Mouse (Mus musculus): ENCODE data around the gene Rbm24. TPM values are rescaled to one million over a fixed set of nuclear protein-coding genes. Genes with fewer than 3 reads are reported as not detected.

Gene Rbm24
- total RNA-seq (2021) = 100 to 1,000 TPM; 176 to 207 TPM
- long read RNA-seq, experiment 1, transcript Rbm24-201 (4 exons, 3,086 nt) = major isoform, 238 of 339 reads
- long read RNA-seq, experiment 1, partial matches to known transcripts = 51 of 339 reads
- long read RNA-seq, experiment 1, other reads (novel, unspliced or antisense) = 47 of 339 reads
- long read RNA-seq, experiment 2, transcript Rbm24-201 (4 exons, 3,086 nt) = major isoform, 217 of 289 reads
- long read RNA-seq, experiment 2, transcript Rbm24-203 (3 exons, 391 nt) = minor isoform, 6 of 289 reads
- long read RNA-seq, experiment 2, partial matches to known transcripts = 7 of 289 reads
- long read RNA-seq, experiment 2, other reads (novel, unspliced or antisense) = 57 of 289 reads

DNA sequence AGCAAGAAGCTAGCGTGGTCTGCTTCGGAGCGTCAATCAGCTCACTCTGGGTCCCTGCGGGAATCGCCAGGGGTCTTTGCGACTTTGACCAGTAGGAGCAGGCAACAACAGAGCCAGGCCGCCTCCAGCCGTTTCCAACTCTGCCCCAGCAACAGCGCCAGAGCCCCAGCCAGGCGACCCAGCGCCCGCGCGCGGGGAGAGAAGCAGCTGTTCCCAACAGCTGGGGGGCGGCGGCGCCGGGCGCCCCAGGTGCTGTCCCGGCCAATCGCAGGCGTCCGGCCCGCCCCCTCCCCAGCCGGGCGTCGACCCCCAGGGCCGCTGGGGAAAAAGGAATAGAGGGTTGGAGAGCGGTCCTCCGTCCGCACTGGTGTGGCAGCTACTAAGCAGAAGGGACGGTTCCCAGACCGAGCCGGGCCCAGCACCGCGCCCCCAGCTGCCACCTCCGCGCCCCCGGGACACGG, at the start of gene Rbm24:
TSS of gene Rbm24 (plus strand) at position 294 of the 461 bp plus-strand sequence.
- DNase-seq (ENCODE audit: low spot score) = peak; percentile 74

DNA sequence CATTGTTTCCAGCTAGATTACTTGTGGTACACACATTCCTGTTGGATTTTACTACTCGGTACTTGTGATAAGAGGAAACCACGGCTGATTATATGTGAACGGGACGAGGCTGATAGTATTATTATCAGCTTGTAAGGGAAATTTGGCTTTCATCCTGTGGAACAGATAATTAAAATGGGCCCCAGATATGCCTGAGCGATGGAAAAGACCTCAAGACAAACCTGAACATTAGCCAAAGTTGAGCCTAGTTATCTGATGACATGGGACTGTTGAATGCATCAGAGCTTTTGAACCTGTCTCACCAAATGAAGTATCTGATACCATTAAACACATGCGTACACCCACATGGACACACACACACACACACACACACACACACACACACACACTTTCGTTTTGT, 45.4 kb upstream of the Rbm24 start:
- DNase-seq (ENCODE audit: low spot score) = no peak

DNA sequence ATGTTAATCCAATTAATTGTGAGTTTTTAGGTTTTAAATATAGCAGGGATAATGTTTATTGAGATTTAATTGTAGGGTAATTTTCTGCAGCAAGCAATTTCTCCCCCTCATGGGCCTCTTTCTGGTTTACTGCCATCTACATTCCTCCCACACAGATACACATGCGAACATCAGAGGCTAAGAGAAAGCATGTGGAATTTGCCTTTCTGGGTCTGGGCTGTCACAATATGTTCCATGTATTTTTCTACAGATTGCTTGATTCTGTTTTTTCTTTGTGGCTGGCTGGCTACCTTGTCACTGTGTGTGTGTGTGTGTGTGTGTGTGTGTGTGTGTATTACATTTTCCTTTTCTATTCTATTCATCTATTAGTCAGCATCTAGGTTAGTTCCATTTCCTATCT, 42.9 kb upstream of the Rbm24 start:
- DNase-seq (ENCODE audit: low spot score) = no peak

DNA sequence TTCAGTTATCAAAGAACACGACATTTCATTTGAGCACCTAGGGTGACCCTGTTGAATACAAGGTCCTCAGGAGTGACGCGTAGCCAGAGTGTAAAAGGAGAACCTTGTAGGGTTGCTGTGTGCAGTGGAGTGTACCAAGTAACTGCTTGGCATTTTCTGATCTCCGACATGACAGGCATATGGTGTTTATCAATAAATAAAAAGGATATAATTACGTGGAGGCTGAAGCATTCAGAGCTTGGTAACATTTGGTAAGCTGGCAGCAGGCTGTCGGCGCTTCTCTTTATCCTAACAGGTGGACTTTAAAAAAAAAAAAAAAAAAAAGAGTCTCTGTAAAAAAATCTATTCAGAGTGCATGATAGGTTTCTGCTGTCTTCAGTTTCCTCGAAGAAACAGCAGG, 30.8 kb upstream of the Rbm24 start:
- DNase-seq (ENCODE audit: low spot score) = no peak

DNA sequence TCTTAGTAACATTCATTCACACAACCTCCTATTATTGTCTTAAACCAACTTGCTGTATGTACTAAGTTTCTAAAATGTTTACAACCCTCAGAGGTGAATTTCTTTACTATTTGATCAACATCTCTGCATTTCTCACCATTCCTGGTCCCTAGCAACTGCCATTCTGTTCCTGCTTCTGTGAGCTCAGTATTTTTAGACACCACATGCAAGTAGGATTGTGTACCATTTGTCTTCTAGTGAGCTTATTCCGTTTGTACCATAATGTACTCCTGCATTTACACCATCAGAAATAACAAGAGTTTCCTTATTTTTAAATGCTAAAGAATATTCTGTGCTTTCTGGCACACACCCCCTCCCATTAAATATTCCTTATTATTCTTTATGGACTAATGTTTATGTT, 26.6 kb upstream of the Rbm24 start:
- no peak for DNase-seq (ENCODE audit: low spot score)

DNA sequence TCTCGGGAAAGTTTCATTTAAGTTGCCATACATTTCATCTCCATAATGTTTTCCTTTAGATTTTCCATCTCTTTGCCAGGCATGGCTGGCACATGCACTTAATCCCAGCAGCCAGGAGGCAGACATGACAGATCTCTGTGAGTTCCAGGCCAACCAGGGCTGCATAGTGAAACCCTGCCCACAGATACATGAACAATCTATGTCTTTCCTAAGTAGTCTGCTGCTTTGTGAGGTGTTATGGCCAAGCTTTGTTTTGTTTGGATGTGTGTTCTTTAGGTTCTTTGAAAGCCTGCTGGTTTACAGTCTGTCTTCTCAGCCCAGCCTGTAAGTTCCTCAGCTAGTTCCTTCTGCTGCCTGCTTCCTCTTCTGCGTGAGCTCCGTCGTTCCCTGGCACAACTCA, 25.3 kb upstream of the Rbm24 start:
- no peak for DNase-seq (ENCODE audit: low spot score)

DNA sequence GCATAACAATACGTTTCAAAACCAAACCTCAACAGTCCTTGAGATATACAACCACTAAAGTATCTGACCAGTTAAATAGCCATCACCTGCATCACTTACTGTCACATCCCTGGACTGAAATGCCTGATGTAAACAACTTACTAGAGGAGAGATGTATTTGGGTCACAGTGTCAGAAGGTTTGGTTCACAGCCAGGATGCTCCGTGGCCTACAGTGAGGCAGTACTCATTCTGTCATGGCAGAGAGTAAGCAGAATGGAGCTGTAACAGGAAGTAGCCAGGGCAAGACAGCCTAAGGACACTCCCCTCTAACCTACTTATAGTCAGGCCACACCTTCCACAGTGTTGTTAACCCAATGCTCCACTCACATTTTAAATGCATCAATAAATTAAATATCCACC, 24.3 kb upstream of the Rbm24 start:
- no peak for DNase-seq (ENCODE audit: low spot score)

DNA sequence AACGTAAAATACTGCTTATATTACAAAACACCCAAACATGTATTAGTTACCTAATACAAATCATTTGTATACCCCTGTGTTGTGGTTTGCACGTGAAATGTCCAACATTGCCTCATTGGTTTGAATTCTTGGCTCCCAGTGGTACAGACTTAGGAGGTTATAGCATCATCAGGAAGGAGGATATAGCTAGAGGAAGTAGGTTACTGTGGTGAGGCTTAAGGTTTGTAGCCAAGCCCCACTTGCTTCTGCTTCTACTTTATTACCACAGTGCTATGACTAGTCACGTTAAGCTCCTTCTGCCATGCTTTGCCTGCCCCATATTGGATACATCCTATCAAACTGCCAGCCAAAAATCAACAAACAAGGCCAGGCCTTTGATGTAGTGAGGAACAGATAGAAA, 21.0 kb upstream of the Rbm24 start:
- no peak for DNase-seq (ENCODE audit: low spot score)

DNA sequence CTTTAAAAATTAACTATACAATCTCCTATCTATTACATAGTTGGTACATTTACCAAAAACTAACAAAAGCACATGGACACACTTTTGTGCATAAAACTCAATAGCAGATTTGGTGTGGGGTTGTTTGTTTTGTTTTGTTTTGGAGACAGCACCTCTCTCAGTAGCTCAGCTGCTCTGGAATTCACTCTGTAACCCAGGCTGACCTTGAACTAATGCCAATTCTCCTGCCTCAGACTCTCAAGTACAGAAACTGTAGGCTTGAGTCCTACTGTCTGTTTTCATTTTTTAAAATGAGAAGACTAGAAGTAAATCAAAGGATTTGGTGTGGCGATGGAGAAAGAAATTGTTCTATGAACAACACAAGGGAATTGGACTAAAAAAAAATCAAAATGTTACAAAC, 11.1 kb upstream of the Rbm24 start:
- no peak for DNase-seq (ENCODE audit: low spot score)

DNA sequence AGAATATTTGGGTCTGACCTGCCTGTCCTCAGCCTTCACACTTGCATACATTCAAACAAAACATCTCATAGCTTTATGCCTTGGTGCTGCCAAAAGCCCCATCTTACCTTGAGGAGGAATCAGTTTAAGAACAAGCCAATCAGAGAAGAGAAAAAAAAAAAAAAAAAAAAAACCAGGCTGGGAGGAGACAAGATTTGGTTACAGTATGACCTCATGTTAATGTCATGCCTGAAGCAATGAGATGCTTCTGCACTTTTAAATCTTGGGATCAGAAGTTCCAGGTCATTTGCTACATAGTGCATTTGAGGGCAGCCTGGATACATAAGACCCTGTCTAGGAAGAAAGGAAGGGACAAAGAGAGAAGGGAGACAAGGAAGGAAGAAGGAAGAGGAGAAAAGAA, 6.0 kb upstream of the Rbm24 start:
- no peak for DNase-seq (ENCODE audit: low spot score)

DNA sequence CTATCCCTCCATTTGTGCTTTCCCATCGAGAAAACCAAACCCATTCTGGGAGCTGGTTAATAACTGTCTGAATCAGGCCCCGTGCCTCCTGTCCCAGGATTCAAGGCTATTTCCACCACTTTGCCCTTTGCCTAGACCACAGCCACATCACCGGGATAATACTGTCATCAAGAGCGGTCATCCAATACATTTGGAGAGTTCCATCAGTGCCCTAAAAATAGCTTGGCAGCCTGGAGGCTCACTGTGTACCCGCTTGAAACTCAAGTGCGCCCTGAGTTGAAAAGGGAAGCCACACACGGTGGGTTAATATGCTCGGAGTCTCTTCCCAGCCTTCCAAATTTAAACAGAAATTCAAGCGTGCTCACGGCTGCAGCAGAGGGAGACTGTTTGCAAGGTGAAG, 4.6 kb upstream of the Rbm24 start:
- peak; percentile 82 for DNase-seq (ENCODE audit: low spot score)

DNA sequence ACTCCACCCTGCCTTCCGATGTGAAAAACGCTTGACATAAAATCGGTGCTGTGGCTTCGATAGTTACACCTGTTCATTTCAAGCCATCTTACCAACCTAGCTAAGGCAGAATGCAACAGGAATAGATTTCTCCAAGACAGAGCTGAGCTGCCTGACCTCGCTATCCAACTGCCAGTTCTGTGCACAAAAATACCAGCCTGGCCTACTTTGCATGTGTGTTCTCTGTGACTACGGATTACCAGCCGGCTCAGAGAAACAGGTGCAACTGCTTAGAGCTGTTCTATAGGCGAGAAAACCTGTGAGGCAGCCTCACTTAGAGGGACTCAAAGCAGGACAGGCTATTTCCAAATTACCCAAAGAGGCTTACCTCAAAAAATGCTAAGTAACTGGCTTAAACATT, 4.2 kb upstream of the Rbm24 start:
- DNase-seq (ENCODE audit: low spot score) = no peak

DNA sequence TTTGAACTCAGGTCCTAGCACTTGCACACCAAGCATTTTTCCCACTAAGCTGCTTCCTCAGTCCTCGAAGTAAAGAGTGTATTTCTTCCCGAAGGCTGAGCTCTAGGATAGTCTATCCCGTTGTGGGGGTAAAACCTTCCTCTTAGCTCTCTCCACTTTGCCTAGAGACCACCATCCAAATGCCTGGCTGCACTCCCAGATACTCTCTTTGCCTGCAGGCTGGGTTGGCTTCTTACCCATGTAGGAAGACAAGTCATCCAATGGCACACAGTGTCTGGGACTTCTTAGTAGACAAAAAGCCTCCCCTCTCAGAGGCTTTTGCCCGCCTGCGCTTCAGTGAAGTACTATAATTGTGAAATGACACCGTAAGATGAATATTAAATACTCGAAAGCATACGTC, 2.2 kb upstream of the Rbm24 start:
- no peak for DNase-seq (ENCODE audit: low spot score)

DNA sequence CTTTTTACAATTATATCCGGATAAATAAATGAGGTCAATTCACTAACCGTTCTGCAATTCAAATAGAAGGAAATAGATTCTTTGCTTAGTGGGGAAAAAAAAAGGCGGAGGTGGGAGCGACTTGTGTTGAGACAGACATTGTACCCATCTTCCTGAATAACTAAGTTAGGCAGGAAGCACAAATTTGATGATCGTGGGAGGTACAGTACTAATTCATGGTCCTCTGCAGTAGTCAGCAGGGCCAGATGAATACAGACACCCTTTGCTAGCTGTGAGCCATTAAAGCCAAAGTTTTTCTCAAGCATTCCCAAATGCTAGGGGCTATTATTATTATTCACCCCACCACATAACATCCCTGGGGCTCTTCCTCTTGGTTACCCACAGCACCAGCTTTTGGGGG, 640 bp upstream of the Rbm24 start:
- no peak for DNase-seq (ENCODE audit: low spot score)

DNA sequence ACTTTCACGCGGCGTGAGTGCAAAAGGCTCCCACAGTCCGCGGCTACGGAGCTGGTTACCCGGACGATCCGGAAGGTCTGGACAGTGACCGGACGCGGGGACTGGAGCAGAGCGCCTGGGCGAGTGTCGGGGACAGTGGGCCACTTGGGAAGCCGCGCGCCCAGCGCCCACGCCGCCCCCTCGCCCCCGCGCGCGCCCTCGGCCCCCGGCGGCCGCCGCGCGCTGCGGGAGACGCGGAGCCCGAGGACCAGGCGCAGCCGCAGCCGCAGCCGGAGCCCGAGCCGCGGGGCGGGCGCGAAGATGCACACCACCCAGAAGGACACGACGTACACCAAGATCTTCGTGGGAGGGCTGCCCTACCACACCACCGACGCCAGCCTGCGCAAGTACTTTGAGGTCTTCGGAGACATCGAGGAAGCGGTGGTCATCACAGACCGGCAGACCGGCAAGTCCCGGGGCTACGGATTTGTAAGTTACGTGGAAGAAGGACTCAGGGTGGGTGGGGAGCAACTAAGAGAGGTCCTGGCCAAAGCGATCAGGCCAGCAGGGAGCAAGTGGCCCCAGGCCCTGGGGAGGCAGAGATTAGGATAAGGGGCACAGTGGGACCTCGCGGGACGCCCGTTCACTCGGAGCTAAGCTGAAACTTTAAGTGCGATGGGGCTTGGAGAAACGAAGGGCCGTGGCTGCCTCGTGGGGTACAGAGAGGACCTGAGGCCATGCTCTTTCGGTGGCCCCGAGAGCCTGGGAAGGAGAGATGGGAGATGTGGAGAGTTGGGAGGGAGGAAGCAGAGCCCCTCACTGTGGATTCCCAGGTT, 704 bp downstream of the Rbm24 start:
- no peak for DNase-seq (ENCODE audit: low spot score)

DNA sequence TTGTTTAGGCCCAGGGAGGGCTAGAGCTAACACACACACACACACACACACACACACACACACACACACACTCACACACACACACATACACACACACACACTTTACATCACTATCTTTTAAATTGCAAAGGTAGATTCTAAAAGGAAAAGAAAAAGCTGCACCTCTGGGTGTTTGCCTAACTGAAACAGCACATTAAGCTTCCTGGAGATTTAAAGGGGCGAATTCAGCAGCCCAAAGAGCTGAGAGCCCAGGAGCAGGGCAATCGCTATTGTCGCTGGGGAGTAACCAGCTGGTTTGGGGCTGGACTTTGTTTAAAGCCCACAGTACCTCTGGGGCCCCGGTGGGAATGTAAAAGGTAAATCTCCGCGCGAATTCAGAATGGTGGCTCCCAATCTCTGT, 1.4 kb downstream of the Rbm24 start:
- DNase-seq (ENCODE audit: low spot score) = no peak

DNA sequence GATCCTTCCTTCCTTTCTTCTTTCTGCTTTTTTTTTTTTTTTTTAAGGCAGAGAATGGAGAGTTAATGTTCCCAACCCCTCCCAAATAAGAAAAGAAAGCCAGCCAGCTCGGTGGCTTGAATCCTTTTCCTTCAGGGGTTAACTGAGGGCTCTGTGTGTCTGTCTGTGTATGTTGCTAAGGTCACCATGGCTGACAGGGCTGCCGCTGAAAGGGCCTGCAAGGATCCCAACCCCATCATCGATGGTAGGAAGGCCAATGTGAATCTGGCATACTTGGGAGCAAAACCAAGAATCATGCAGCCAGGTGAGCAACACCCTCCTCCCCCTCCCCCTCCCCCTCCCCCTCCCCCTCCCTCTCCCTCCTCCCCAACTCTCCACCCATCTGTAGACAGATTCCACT, 1.9 kb downstream of the Rbm24 start:
- no peak for DNase-seq (ENCODE audit: low spot score)

DNA sequence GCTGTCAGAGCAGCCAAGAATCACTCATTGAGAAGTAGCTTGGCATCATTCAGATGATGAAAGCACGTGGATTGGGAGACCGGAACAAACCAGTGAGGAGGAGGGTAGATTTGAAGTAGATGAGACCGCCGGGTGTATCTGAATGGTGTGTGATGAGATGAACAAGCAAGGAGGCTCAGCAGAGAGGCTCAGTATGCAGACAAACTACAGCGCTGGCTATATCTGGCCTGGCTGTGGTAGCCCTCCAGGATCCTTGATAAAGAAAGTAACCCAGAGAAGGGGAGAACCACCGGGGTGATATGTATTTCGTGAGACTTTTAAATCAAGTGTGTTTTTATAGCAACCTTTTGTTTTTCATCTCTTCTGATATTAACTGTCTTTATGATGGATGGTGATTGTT, 5.6 kb downstream of the Rbm24 start:
- DNase-seq (ENCODE audit: low spot score) = no peak

DNA sequence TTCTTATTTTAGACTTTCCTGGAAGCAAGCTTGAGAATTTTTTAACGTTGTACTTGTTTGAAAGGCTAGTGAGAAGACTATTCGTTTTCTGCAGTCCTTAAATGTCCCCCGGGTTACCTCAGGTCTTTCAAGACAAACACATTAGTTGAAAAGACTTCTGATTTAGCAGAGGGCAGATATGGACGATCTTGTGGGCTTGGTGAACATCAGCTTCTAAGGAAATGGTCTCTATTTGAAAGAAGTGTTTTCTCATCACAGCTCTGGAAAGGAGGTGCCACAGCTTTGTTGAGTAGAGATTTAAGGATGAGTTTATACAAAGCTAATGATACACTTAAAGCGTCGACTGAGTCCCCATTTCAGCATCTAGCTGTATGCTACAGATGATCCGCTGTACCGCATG, 6.1 kb downstream of the Rbm24 start:
- DNase-seq (ENCODE audit: low spot score) = no peak

DNA sequence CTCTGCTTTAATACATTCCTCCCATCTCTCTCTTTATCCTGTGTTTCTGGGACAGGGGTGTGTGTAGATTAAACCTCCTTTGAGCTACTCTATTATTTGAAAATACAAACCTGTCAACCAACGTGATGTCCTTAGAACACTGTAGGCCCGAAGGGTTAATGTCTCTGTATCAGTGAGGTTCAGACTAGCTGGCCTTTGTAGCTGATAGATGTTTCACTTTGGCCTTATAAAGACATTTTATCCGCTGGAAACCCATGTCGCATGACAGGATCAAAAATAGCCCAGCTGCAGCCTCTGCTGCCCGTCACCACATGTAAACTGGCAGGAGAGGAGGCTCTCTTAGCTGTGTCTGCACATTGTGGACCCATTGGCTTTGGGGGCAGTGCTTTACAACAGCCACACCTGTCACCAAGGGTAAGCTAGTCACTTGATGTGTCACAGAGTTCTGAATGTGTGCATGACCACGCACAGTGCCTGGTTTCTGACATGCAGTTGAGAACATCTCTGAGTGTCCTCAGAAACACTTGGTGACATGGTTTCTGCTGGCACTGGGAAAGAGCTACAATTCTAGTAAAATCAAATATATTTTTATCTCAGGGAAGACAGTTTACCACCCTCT, 8.5 kb downstream of the Rbm24 start:
- DNase-seq (ENCODE audit: low spot score) = peak; percentile 88

DNA sequence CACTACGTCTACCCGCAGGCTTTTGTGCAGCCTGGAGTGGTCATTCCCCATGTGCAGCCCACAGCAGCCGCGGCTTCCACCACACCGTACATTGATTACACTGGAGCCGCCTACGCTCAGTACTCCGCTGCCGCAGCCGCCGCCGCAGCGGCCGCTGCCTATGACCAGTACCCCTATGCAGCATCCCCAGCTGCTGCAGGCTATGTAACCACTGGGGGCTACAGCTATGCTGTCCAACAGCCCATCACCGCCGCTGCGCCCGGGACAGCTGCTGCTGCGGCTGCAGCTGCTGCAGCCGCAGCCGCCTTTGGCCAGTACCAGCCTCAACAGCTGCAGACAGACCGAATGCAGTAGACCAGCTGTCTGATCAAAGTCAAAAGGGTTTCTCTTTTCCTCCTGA, 10.7 kb downstream of the Rbm24 start:
- no peak for DNase-seq (ENCODE audit: low spot score)

DNA sequence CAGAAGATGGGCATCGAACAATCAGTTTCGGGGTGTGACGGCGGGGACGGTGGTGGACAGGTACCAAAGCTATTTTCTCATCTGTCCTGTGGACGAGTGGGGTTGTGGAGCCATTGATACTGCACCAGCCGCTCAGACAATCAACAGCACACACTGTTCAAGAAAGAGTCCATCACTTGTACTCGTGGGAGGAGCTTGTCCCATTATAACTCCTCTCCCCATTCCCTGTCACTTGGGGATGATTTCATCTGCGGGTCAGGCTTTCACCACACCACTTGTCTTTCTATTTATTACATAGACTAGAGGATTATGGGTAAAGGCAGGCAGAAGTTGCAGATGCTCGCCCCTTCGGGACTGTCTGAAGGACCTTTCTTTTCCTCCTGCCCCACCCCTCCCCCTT, 11.6 kb downstream of the Rbm24 start:
- no peak for DNase-seq (ENCODE audit: low spot score)
